Mouse (Mus musculus) lung, adult 2 months (tissue): Measurements from ENCODE around the gene Cyp2t4.

ENCODE experiments used
- CTCF ChIP-seq: fragments of 200-500 bp; IDR thresholded peaks from 2 replicates; pipeline ENCODE4 v1.5.1; 2011; ENCODE audit warnings: mild to moderate bottlenecking, low read length, control low read depth; ENCODE audit not compliant: insufficient read depth
- POLR2A ChIP-seq: fragments of 200-500 bp; IDR thresholded peaks from 2 replicates; pipeline ENCODE4 v1.6.1; 2011; ENCODE audit warnings: low read depth, mild to moderate bottlenecking, control low read depth, low read length, borderline replicate concordance; ENCODE audit errors: extremely low read depth

- TF ChIP-seq CTCF (no peak), POLR2A (no peak)
These were observed 41.5 kb upstream of the Cyp2t4 start for GRCm38 (mm10) chr7:27111987-27112386.
